Mouse (Mus musculus) adrenal gland, postnatal 25 days (tissue): ENCODE data around the gene Tmod2. TPM values are rescaled to one million over a fixed set of nuclear protein-coding genes. Genes with fewer than 3 reads are reported as not detected.
"Not testable (repeated sequence)": the region's sequence is repeated elsewhere in the genome, so short reads cannot be mapped to it uniquely, and the experiment has no call there.

Source experiments
- DNase-seq: peaks from one replicate; pipeline ENCODE4 v3.0.0; 2021; ENCODE audit warnings: mixed read lengths
- total RNA-seq: library from RNA; stranded (reverse); gene quantifications from 2 replicates; pipeline ENCODE4 v1.2.3, GENCODE M21; 2021

Tmod2 gene
- total RNA-seq, 1 experiment from 2014 or later, result 13.4 TPM

DNA sequence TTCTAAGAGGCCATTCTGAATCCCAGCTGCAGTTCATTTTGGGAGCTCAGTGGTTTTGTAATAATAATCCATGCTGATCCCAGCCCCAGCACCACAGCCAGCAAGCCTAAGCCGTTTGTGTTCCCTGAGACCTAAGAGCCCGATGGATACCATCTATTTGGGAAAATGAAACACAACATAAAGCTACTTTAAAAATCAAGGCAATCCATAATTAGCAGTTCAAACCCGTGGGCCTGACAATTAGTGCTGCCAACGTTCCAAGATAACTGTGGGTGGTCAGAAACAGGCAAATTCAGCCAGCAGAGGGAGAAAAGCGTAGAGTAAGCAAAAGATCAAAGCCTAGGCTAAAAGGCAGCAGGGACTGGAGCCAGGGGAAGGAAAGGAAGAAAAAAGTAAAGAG is 59.8 kb downstream of the Tmod2 start:
- DNase-seq, result no peak

- no peak for DNase-seq
Observed at GRCm38 (mm10) chr9:75549010-75549409, 62.1 kb downstream of the Tmod2 start.

DNA sequence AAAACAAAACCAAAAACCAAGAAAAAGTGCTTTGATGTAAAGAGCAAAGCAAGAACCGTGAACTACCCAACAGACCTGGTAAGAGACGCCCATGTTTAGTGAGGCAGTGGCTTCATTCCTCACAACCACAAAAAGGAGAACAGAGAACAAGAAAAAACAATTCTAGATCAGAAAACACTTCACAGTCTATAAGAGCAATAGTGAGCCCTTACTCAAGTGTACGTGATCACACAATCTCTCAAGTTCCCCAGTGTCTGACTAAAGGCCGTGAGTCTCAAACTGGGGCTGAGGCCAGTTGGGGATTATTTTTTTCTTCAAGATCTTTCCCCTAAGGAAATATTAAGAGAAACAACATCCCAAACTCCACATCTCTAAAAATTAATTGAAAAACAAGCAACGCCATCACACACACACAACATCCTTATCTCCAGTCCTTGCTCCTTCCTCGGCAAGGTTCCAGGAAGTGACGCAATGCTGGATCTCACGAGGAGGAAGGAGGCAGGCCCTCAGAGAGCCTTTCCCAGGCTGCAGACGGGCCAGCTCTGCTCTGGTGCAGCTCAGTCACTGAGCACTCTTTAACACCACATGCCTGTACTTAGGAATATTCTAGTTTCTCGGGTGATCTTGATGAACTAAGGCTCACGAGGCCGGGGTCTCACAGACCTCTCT is 64.1 kb downstream of the Tmod2 start:
- DNase-seq, result peak; percentile 85

GRCm38 (mm10) chr9:75545514-75545913 is 65.6 kb downstream of the Tmod2 start:
- no peak for DNase-seq

DNA sequence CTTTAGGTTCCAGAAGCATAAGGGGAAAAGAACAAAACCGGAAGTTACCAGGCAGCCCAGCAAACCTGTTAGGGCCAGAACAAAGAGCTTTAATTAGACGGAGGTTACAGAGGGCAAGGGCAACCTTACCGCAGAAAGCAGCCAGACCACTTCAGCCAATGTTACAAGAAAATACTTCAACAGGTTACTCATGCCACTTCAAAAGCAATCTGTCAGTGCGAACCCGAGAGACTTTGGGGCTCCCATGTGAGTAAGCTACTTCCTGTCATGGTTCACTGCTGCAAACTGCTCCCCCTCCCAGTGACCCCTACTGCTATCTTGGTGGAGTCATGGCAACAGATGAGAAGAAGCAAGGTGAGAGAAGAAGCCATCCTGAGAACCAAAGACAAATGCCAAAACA is 69.6 kb downstream of the Tmod2 start:
- DNase-seq, result no peak

DNA sequence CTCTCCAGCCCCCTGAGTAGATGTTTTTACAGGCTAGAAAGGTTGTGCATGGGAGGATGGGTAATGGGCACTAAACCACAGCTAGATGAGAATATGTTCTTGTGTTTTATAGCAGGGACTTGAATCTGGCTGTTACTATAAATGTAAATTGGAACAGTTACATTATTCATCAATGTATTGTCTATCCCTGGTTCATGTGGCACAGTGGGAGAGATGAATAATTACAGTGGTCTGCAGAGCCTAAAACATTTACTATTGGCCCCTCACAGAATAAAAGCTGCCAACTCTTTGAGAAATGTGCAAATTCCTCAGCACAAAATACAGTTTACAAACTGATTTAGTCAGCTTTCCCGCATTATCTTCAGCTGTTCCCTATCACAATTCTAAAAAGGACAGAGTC is 74.7 kb downstream of the Tmod2 start:
- no peak for DNase-seq

- DNase-seq, result no peak
Observed at GRCm38 (mm10) chr9:75534431-75534962, 76.6 kb downstream of the Tmod2 start.

- not testable (repeated sequence) for DNase-seq
Observed at GRCm38 (mm10) chr9:75532989-75533388, 78.1 kb downstream of the Tmod2 start.

GRCm38 (mm10) chr9:75532461-75532860 is 78.7 kb downstream of the Tmod2 start:
- DNase-seq, result no peak

DNA sequence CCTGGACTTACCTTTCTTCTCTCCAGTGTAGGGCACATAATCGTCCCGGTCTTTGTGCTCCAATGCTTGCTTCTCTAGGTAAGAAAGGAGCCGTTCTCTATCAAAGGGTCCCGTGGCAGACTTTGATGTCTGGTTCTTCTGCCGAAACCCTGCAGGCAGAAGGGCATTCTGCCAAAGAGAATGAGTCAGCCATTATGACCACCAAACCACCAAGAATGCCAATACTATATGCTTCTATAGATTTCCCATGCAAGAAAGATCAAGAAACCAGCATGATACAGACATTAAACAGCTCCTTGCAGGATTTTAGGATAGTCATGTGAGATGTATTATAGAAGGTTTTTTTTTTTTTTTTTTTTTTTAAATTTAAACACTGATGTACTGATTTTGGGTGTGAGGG is 81.8 kb downstream of the Tmod2 start:
- DNase-seq, result no peak

DNA sequence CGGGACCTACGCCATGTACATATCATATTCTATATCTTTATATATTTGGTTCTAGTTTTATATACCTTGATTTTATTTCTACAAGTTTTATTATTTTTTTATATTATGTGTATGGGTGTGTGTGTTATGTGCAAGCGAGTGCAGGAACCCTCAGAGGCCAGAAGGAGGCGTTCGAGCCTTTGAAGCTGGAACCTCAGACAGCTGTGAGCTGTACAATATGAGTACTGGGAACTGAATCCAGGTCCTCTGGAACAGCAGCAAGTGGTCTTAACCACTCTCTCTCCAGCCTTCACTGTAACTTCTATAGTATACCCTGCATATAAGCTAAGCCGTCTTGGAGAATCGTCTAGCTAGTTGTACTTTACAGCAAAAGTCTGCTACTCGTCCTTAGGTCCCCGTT is 83.0 kb downstream of the Tmod2 start:
- DNase-seq, result no peak

DNA sequence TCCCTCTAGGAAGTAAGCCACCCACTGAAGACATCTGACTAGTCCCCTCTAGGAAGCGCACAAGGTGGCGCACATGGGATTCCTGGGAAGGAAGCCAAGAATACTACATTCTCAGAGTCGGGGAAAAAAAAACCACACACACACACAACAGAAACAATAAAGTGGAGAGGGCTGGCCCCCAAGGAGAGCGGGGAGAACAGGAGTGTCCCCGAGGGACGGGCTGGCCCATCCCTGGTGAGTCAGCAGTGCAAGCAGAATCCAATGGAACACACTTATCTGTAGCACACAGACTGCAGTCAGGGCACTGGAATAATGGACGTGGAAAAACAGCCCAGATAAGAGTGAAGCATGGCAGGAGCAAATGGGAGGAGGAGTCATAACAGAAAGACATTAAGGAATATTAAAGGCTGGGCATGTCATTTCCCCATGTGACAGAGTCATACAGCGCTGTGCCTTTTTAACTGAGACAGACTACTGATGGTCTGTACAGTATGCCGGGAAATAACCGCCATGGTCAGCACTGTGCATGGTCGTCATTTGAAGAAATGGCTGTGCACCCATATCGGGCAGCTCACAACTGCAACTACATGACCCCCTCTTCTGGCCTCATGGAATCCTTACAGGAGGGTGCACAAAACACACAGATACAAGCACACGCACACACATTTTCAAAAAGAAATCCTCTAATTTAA is 83.6 kb downstream of the Tmod2 start:
- peak; percentile 30 for DNase-seq

DNA sequence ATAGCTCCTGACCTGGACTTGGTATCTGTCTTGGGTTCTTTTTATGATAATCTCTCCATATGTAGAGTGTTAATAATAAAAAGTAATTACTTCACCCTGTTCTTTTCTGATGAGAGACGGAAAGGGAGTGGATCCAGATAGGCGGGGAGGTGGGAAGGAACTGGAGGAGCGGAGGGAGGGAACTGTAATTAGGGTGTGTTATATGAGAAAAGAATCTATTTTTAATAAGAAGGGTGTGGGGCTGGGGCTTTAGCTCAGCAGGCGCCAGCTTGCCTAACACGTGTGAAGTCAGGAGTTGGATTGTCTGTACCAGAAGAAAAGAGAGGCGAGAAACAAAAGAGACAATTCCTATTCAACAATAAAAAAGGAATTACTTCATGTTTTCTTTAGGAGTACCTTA is 87.5 kb downstream of the Tmod2 start:
- DNase-seq, result no peak

DNA sequence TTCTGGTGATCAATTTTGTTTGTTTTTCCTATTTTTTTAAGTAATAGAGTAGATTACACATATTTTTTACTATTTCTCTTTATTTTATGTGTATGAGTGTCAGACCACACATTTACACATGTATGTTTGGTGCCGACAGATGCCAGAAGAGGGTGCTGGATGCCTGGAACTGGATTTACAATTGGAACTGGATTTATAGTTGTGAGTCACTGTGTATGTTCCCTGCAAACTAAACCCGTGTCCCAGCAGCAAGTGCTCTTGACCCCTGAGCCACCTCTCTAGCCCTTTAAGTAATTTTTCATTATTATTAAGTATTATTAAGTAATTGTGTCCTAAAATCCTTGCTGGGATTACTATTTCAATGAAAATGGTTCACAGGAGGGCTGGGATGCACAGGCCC is 88.9 kb downstream of the Tmod2 start:
- no peak for DNase-seq

DNA sequence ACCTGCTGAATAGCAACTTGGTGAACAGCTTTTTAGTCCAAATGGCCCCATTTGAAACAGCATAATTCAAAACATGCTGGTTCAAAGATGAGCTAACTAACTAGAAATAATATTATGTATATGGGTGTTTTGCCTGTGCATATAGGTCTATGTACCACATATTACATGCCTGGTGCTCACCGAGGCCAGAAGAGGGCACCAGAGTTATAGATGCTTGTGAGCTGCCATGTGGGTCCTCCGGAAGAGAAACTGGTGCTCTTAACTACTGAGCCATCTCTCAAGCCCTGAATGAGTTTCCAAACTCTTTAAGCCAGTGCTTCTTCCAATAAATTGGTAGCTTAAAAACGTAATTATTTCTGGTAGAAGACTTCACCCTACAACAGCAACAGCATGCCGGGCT is 89.3 kb downstream of the Tmod2 start:
- DNase-seq, result peak; percentile 48

GRCm38 (mm10) chr9:75520940-75521339 is 90.2 kb downstream of the Tmod2 start:
- DNase-seq, result no peak

- no peak for DNase-seq
Observed at GRCm38 (mm10) chr9:75517751-75518150, 93.4 kb downstream of the Tmod2 start.

Other genes with a start within 250 kb of the Tmod2 start
- gene Mapk6, start 201.3 kb downstream of the Tmod2 start, total RNA-seq, result 35.2 and 35.8 TPM in 2 replicates
- 19.3 and 26.5 TPM in 2 replicates for gene Leo1, start 169.8 kb downstream of the Tmod2 start, total RNA-seq
- gene Tmod3, start 51.7 kb downstream of the Tmod2 start, total RNA-seq, result 44.1 and 65.6 TPM in 2 replicates
- 14.8 and 19.0 TPM in 2 replicates for gene Lysmd2, start 14.4 kb upstream of the Tmod2 start, total RNA-seq
- 24.6 and 28.6 TPM in 2 replicates for gene Scg3, start 72.7 kb upstream of the Tmod2 start, total RNA-seq
- 3.6 and 4.0 TPM in 2 replicates for gene Bmp5, start 164.0 kb upstream of the Tmod2 start, total RNA-seq